Mouse (Mus musculus) T-helper 1 cell (primary cell): ENCODE data around the gene Tradd.

ENCODE experiments used
- in situ Hi-C: fragments of 300-600 bp; cut with MboI, MseI; formaldehyde crosslinking; loops from one replicate; pipeline ENCODE4 v1.15.1; 2025; ENCODE audit warnings: high pct_unique_total_duplicates

Tradd gene

DNA sequence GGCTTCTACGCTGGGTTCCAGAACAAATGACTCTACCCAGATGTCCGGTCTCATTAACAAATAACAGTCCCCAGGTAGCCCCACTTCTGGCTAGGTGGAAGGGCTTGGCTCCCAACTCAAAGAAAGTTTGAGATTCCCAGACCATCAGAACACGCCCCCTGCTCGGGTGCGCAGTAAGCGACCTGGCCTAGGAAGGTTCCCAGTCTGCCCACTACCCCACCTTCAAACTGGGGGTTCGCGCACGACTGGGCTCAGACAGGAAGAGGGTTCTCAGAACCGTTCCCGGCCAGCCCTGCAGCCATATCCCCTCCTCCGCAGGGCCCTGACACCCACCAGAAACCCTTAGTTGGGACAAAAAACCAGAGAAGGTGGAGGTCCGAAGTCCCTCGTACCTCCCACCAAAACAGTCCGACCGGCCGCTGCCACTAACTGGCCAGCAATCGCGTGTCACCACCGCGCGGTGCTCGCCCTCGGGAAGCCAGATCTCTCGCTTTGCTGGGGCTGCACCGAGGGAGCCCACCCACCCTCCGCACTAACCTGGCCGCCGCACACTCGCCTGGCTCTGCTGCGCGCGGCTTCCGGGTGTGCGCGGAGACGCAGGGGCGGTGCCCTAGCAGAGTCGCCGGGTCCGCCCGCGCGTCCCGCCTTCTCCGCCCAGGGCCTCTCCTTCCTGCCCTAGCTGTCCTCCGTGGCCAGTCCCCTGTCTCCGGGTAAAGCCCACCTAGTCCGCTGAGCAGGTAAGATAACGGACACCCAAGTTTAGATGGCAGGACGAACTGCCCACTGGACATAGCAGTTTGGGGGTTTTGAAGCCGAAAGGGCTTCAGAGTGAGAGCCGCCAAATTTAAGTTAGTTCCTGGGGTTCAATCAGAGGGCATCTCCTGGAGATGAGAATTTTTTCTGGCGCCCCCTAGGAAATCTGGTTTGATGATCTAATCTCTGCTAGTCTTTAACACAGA, at the start of gene Tradd, which contains the start of gene Fbxl8:
Gene Tradd (minus strand): TSS at position 586 of the 959 bp plus-strand sequence.
Gene Fbxl8 (plus strand): TSS at position 625 of the 959 bp plus-strand sequence.
- in situ Hi-C loops = loop anchor here (25.0 kb wide), 1 partner anchor 627 kb away; the partner anchor contains the start of genes Ciao2b and Rrad

DNA sequence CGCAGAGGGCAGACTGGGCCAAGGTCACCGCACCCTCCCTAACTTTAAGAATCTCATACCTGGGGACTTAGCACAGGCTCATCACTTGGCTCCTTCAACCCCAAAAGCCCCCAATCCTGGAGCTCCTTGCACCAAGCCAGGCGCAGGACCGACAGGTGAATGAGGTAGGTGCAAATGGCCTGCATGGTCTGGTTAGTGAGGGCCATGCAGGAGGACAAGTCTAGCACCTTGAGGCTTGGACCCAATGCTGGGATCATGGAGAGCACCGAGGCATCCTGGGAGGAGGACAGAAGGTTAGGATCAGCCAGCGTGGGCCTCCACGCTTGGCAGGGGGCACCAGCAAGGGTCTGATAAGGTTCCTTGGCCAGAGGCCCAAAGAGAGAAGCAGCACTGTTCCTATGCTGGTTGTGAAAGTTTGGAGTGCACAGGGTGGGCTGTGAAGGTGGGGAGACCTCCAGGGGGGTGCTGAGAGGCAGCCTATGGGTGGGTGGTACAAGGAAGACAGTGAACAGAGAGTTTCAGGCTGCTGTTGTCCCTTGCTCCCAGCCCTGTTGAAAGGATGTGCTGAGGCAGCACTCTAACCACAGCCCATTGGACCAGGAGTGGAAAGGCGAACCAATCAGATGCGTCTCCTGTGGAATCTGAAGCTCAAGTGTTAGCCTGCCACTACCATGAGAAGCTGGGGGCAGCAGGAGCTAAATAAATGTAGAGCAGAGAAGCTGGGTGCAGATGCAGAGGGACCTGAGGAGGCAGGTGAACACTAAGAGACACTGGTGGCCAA, 49.4 kb upstream of the Tradd start:
- in situ Hi-C loops = no loop called here

DNA sequence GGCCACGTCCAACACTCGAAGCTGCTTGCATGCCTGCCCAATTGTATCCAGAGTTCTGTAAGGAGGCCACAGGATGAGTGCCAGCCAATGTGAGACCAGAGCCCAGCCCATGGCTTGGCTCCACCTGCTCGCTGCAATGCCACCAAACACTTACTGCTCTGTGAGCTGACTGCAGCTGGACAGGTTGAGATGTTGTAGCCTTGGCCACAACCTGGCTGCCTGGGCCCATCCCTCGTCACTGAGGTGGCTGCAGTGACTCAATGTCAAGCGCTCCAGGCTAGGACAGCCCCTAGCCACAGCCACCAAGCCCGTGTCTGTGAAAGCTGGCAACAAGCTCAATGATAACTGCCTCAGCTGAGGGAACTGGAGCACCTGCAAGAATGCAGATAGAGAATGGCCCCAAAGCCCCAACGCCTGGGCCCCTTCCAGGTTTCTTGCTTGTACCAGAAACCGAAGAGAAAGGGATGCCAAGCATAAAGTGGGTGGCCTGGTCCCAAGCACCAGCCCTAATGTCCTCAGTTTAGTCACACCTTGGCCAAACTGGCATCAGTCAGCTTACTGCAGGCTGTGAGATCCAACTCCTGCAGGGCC, 48.6 kb upstream of the Tradd start:
- in situ Hi-C loops = no loop called here

DNA sequence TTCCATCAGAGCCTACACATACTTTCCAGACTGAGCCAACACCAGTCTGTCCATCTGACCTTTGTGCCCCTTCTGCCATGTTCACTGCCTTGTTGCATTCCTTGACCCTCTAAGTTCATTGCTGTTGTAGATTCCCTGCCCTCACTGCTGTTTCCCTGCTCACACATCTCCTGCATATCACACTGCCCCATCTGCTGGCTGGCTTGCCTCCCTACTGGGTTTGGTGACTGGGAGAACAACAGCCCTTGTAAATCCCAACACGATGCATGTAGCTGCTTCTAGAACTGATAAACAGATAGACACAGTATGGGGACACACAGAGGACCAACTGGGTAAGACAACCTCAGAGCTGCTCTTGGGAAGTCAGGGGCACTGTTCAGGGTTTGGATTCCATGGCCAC, 47.3 kb upstream of the Tradd start:
- in situ Hi-C loops = no loop called here

- in situ Hi-C loops = no loop called here
Measured at GRCm38 (mm10) chr8:105310118-105310517, 45.7 kb upstream of the Tradd start.

DNA sequence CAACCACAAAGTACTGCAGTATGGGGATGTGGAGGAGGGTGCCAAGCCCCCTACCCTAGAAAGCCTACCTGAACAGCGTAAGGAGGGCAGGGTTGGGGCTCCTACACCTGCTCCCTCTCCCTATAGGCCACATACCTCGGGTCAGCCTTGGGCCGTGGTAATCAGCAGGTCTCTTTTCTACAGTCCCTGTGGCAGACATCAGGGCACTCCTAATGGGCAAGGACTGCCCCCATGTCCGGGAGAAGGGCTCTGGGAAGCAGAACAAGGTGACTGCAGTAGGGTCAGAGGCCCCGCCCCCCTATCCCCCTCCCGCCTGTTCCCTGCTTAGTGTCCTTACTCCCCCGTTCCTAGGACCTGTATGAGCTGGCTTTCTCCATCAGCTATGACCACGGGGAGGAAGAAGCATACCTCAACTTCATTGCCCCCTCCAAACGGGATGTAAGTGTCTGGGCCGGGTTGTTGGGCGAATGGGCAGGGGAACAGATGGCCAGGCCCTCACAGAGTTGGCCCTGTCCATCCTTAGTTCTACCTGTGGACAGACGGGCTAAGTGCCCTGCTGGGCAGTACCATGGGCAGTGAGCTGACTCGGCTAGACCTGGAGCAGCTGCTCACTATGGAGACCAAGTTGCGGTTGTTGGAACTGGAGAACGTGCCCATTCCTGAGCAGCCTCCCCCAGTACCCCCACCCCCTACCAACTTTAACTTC, 44.9 kb upstream of the Tradd start:
- in situ Hi-C loops = no loop called here

GRCm38 (mm10) chr8:105308428-105308827, 44.0 kb upstream of the Tradd start:
- in situ Hi-C loops = no loop called here

- in situ Hi-C loops = no loop called here
Measured at GRCm38 (mm10) chr8:105307670-105308069, 43.3 kb upstream of the Tradd start.

GRCm38 (mm10) chr8:105306146-105306691, 41.8 kb upstream of the Tradd start:
- in situ Hi-C loops = no loop called here

DNA sequence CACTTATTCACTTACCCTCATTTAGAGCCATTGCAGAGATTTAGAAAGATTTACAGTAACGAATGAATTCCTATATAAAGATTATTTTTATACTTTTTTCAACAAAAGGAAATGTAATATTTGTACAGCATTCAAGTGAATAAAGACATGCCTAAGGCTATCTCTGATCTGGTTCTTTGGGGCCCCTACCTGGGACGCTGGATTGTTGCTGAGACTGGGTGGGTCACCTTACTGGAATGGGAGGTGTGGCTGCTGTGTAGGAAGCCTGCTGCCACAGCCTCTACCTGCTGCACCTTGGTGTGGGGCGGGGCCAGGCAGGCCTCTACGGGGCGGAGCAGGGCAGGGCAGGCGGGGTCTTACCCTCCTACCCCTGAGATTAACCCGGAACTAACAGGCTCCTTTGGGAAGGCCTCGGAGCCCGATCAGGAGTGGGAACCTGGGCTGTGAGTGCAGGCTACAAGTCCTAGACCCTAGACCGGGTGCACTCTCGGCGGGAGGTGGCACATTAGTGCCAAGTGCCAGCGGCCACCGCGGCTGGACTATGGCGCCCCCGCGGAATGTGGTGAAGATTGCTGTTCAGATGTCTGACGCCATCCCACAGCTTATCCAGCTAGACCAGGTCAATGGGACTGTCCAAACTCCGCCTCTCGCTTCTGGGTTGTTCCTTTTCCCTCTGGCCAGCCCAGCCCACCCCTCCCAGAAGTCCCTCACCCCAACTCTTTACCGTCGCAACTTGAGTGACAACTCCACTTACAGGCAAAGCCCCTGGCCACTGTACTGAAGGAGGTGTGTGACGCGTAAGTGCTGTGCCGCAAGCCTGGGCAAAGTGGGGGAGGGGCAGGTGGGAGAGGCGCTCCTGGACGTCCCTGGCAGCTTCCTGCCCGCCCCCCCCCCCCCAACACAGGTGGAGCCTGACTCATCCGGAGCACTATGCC, 41.1 kb upstream of the Tradd start, which contains the start of gene Elmo3:
Gene Elmo3 (plus strand): TSS at position 391 of the 935 bp plus-strand sequence.
- in situ Hi-C loops = no loop called here

- in situ Hi-C loops = no loop called here
Measured at GRCm38 (mm10) chr8:105304325-105305210, 40.2 kb upstream of the Tradd start.

GRCm38 (mm10) chr8:105303874-105304273, 39.5 kb upstream of the Tradd start:
- in situ Hi-C loops = no loop called here

DNA sequence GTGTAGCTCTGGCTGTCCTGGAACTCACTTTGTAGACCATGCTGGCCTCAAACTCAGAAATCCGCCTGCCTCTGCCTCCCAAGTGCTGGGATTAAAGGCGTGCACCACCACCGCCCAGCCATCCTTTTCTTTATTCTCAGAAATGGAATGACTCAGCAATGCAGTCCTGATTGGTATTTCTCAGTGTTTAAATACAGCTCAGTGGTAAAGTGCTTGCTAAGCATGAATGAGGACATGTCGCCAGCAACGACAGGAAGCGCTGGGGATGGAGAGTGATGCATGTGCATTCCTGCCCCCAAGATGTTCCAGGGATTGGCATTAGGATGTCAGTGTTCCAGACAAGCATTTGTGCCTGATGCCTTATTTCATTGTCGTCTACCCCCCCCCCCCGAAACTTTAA, 39.0 kb upstream of the Tradd start:
- in situ Hi-C loops = no loop called here

GRCm38 (mm10) chr8:105299962-105300361, 35.6 kb upstream of the Tradd start:
- in situ Hi-C loops = no loop called here

DNA sequence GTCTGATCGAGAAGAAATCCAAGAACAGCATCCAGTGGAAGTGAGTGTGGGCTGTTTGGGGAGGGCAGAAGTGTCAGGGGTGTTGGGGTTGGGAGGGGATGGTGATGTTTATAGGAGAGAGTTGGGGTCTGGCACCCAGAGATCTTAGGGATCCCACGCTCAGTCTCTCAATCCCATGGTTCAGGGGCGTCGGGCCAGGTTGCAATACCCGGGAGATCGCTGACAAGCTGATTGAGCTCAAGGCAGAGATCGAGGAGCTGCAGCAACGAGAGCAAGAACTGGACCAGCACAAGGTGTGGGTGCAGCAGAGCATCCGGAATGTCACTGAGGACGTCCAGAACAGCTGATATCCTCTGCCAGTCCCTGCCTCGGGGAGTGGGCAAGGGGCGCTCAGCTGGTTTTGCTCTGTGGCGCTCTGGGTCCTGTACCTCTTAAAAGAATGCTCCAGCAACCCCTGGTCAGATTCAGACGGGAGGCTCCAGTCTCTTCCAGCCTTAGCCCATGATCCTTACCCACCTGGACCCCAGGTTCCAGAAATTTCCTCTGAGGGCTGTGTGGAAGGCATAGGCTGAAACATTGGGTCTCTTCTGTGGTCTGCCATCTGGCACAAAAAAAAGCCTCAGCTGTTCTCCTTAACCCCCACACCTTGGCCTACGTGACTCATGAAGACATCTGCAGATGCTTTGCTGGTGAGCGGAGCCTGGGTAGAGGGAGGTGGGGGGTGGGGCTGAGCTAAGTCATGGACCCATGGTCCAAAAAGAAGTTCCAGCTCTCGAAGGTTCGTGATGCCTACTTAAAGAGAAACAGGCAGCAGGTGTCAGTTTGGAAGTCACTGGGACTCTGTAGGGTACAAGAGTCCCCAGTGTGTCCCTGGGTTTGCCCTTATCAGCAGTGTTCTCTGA, 34.2 kb upstream of the Tradd start:
- in situ Hi-C loops = no loop called here

- in situ Hi-C loops = no loop called here
Measured at GRCm38 (mm10) chr8:105297511-105298192, 33.2 kb upstream of the Tradd start, which contains the start of gene E2f4. Gene E2f4 (plus strand): TSS chr8:105297663.
